Mouse (Mus musculus) effector memory CD4-positive, alpha-beta T cell, adult 7 months (primary cell): ENCODE results near the gene Olfr716. TPM values are rescaled to one million over a fixed set of nuclear protein-coding genes. Genes with fewer than 3 reads are reported as not detected.

ENCODE experiments used
- polyA plus RNA-seq: library from polyadenylated mRNA; unstranded; fragments of 100-300 nt; shearing (Covaris generic); gene quantifications from one replicate; pipeline ENCODE4 v1.2.1, GENCODE M21; 2017

The Olfr716 gene
- polyA plus RNA-seq = 0.23 TPM

DNA sequence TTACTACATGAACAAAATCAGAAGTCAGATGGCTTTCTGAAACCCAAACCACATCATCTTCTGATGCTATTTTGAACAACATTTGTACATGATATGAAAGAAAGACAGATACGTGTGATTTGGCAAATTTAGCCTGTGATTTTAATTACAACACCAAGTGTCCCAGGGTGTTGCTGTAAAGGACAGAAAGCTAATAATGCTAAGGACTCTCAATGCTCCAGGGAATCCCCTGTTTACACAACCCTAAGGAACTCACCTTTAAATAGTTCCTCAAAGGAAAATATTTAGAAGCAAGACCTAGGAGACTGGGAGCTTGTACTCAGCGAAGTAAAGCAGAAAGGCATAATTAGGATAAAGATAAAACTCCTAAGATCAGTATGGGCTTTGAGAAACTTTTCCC lies at the start of gene Olfr716:
Gene Olfr716 (plus strand): TSS at position 301 of the 400 bp plus-strand sequence.

DNA sequence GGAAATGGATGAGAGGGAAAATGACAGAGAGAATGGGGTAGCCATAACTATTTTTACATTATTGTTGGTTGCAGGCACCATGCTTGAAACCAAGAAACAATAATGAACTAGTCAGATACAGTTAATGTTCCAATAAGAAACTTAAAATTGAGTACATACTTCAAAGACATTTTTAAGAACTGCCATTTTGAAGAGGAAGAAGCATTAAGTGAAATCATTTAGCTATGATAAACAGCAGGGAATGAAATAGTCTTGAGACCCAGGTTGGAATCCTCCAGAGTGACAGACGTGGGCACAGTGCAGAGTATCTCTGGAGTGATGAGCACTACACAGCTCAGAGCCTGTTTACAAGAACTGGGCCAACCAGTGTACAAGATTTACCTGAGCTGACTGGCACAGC lies 45.2 kb upstream of the Olfr716 start, which contains the start of gene Olfr17:
Gene Olfr17 (plus strand): TSS at position 301 of the 400 bp plus-strand sequence.

DNA sequence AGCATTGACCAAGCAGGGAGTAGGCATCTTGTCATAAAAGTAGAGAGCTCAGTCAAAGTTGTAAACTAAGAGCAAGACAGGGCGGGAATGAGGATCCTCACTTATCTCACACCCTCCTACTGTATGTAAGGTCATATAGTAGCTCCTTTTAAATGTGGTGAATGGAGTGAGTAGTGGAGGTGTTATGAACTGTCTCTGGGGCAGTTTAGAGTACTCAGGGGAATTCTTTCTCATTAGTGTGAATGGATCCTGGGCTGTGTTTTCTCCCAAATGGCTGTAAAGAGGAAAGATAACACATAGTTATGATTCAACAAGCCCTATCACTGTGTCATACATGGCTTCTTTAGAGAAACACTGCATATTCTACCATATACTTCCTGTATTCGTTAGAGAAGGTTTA lies 27.9 kb upstream of the Olfr716 start, which contains the start of gene Olfr715b:
Gene Olfr715b (minus strand): TSS at position 101 of the 400 bp plus-strand sequence.

DNA sequence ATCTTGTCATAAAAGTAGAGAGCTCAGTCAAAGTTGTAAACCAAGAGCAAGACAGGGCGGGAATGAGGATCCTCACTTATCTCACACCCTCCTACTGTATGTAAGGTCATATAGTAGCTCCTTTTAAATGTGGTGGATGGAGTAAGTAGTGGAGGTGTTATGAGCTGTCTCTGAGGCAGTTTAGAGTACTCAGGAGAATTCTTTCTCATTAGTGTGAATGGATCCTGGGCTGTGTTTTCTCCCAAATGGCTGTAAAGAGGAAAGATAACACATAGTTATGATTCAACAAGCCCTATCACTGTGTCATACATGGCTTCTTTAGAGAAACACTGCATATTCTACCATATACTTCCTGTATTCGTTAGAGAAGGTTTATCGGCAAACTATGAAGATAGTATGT lies 7.1 kb upstream of the Olfr716 start, which contains the start of gene Olfr715:
Gene Olfr715 (minus strand): TSS at position 101 of the 400 bp plus-strand sequence.

DNA sequence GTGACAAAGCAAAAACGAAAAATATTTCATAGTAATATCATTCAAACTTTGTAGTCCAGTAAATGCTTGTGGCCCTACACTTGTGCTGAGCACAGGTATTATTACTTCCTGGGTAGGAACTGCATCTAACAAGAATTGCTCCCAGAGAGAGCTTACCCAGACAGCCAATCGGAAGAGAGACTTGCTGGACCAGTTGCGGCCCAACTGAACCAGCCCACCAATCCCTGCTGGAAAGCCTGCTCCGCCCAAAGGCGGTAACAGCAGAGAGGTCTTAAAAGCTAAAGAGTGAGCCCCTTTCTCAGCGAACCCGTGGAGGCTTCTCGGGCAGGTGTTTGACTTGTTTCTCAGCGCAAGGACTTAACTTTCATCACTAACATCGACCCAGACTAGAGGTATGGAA lies 28.6 kb downstream of the Olfr716 start, which contains the start of gene Nlrp14:
Gene Nlrp14 (plus strand): TSS at position 301 of the 400 bp plus-strand sequence.

Other genes with a start within 250 kb of the Olfr716 start
- not detected for gene Olfr707, start 237.1 kb upstream of the Olfr716 start, polyA plus RNA-seq
- not detected for gene Olfr1532-ps1, start 230.3 kb upstream of the Olfr716 start, polyA plus RNA-seq
- gene Olfr709-ps1, start 206.1 kb upstream of the Olfr716 start, polyA plus RNA-seq = not detected
- gene Olfr710, start 190.0 kb upstream of the Olfr716 start, polyA plus RNA-seq = not detected
- gene Olfr6, start 174.4 kb upstream of the Olfr716 start, polyA plus RNA-seq = 0.07 TPM
- not detected for gene Olfr711, start 162.9 kb upstream of the Olfr716 start, polyA plus RNA-seq
- not detected for gene Olfr2, start 132.3 kb upstream of the Olfr716 start, polyA plus RNA-seq
- gene Olfr713, start 107.2 kb upstream of the Olfr716 start, polyA plus RNA-seq = not detected
- not detected for gene Olfr714, start 67.3 kb upstream of the Olfr716 start, polyA plus RNA-seq
- not detected for gene Olfr17, start 45.1 kb upstream of the Olfr716 start, polyA plus RNA-seq
- not detected for gene Olfr715b, start 28.0 kb upstream of the Olfr716 start, polyA plus RNA-seq
- gene Olfr715, start 7.2 kb upstream of the Olfr716 start, polyA plus RNA-seq = not detected
- gene Nlrp14, start 28.7 kb downstream of the Olfr716 start, polyA plus RNA-seq = not detected
- gene Rbmxl2, start 71.1 kb downstream of the Olfr716 start, polyA plus RNA-seq = not detected
- gene Syt9, start 232.4 kb downstream of the Olfr716 start, polyA plus RNA-seq = not detected